Comparison of ENCODE assay signal across 8 mouse cellular contexts in genomic region chr5:142823096-142824062, GRCm38 (mm10). TPM values are rescaled to one million over a fixed set of nuclear protein-coding genes. Genes with fewer than 3 reads are reported as not detected.
A peak's percentile ranks its signal among the peaks of the same experiment; 100 is the strongest.
DNase-seq lines count a peak whose midpoint lies in the region; ATAC-seq and TF ChIP-seq lines count a peak whose summit lies in the region.

No protein-coding gene starts in this region.

- CTCF ChIA-PET in Patski (lab: Charles Lee): interaction anchor here (0.7 to 2.5 kb wide), 8 partner anchors 10 to 54 kb away, joined by 3 to 17 read pairs (median 4); no protein-coding TSS in a partner anchor

- WGBS in hindbrain, embryonic 12.5 days: 3% methylated on average over 31 of the region's 31 CpGs

- in situ Hi-C loops in Patski (cut with MboI; ENCODE audit: low pct_unique_long_range_greater_than_20kb): no loop called here

- peak; percentile 47 for ATAC-seq in Patski
- ATAC-seq in hindbrain, embryonic 12.5 days (ENCODE audit: low FRiP score): peak; percentile 40

- no peaks in the 10 kb centered on the region for H3K27me3 ChIP-seq in Patski
- H3K27me3 ChIP-seq in hindbrain, embryonic 12.5 days: no peaks in the 10 kb centered on the region

- H3K36me3 ChIP-seq in hindbrain, embryonic 12.5 days: no peaks in the 10 kb centered on the region

- POLR2A ChIA-PET in Patski (lab: Charles Lee): interaction anchor here (0.6 to 4.8 kb wide), 17 partner anchors 10 to 472 kb away, joined by 3 to 43 read pairs (median 8); no protein-coding TSS in a partner anchor

- peaks cover 38% of the 10 kb centered on the region for H3K4me1 ChIP-seq in hindbrain, embryonic 12.5 days

- no peaks in the 10 kb centered on the region for H3K9me3 ChIP-seq in hindbrain, embryonic 12.5 days (replicated peaks)

- DNase-seq in Patski (ENCODE audit: low read depth, low spot score): no peak
- peak; percentile 70 to 75 for DNase-seq in cerebellum, postnatal 14 days
- DNase-seq in frontal cortex, postnatal 25 days (ENCODE audit: low spot score in 2 of 2): peak; percentile 55
- DNase-seq in layer of hippocampus, postnatal 14 days (ENCODE audit: low spot score in 2 of 2): peak; percentile 73 to 75
- DNase-seq in lung, postnatal 10 days: peak; percentile 94
- peak; percentile 84 for DNase-seq in retina, postnatal 1 day
- DNase-seq in thymus, postnatal 4 days: no peak

- peak overlapping the region; percentile 100 for H3K27ac ChIP-seq in hindbrain, embryonic 12.5 days

- H3K4me3 ChIP-seq in hindbrain, embryonic 12.5 days: peak overlapping the region; percentile 85

- TF ChIP-seq CTCF in Patski (IDR thresholded peaks at IDR 0.05): no peak

- peak overlapping the region; percentile 99 for H3K9ac ChIP-seq in hindbrain, embryonic 12.5 days

- peak overlapping the region; percentile 88 for H3K4me2 ChIP-seq in hindbrain, embryonic 12.5 days (replicated peaks)

RNA-seq across cellular contexts. Expression of gene Tnrc18, which starts 5.9 kb away (rescaled TPM):
- 116 TPM for polyA plus RNA-seq in Patski (2021)
- 72.8 and 73.7 TPM in 2 replicates for polyA plus RNA-seq in hindbrain, embryonic 12.5 days (2016; fragmentation: Nextera tagmentation; extraction: Ambion mirVana)
- total RNA-seq in layer of hippocampus, postnatal 14 days (2021): 100 to 1,000 TPM; 172 to 184 TPM

Comparison
In these comparisons a context has a peak if more than half of its experiments do, and no peak if none do; other contexts are left out.
1. DNase-seq: peak in cerebellum, postnatal 14 days (2 of 2), frontal cortex, postnatal 25 days (2 of 2), layer of hippocampus, postnatal 14 days (2 of 2), lung, postnatal 10 days (single experiment) and retina, postnatal 1 day (single experiment); none in Patski (single experiment) and thymus, postnatal 4 days (single experiment).